Mouse (Mus musculus): ENCODE data around the gene Tmem229a. TPM values are rescaled to one million over a fixed set of nuclear protein-coding genes. Genes with fewer than 3 reads are reported as not detected.

Tmem229a gene
- polyA plus RNA-seq, 1 experiment from 2014 or later = 1.4 TPM

DNA sequence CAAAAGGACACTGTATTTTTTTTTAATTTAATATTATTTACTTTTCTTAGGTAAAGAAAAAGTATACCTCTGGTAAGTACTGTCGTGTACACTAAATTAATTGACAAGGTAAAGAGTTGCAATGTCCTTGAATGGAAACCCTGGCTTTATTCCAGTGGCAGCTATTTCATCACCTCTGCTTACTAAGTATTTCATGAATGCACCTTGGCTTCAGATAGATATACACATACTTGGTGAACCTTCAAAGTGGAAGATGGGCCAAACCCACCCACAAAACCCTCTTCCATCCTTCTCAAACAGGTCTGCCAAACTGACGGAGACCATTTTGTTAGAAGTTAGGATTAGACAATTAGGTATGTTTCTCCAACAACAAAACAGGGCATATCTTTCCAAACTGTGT is 5.4 kb downstream of the Tmem229a start:
- no peak for DNase-seq (ENCODE audit: low spot score)
- Histone ChIP-seq H3K36me3 (no peaks in the 10 kb centered on the region), H3K4me1 (peaks cover 11% of the 10 kb centered on the region), H3K27ac (replicated peaks) (no peak overlapping the region), H3K4me3 (no peak overlapping the region), H3K27me3 (ENCODE audit: low read depth, poor library complexity, severe bottlenecking) (peaks cover 15% of the 10 kb centered on the region), H3K9me3 (replicated peaks) (no peaks in the 10 kb centered on the region)
- 94% methylated on average over 2 of the region's 2 CpGs for WGBS

DNA sequence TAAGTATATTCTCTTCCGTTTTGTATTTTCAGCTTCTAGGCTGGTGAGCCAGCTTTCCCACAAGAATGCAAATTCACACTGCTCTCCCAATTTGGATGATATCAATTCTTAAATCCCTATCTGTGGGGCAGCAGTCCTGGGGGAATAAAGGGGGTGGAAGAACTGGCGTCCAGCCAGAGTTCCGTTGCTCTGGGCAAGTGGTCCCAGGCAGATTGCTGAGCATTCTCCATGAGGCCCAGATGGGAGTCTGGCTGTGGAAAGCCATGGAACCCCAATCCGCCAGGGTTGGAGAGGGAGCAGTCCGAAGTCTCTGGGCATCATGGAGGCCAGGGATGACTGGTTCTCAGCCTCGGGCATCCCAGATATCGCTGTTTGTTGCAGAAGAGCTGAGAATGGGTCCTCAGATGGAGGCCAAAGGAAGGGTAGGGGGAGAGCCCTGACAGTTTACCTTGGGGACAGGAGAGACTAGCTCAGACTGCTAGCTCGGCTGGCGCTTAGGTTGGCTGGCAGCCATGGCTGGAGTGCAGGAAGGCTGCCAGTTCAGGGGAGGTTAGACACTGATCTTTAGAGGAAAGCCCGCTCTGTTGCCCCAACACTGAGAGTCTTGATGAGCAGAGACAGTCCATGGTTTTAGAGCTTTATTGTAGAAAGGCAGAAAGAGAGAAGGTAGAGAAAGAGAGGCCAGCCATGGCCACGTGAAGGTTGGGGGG is 30.9 kb downstream of the Tmem229a start:
- H3K4me3 ChIP-seq = no peak overlapping the region
- H3K27me3 ChIP-seq (ENCODE audit: low read depth, poor library complexity, severe bottlenecking) = no peaks in the 10 kb centered on the region
- H3K9me3 ChIP-seq (replicated peaks) = peaks cover 9% of the 10 kb centered on the region
- no peaks in the 10 kb centered on the region for H3K4me1 ChIP-seq
- H3K36me3 ChIP-seq = no peaks in the 10 kb centered on the region
- no peak for DNase-seq (ENCODE audit: low spot score)
- 90% methylated on average over 11 of the region's 11 CpGs for whole genome bisulfite sequencing
- no peak overlapping the region for H3K27ac ChIP-seq (replicated peaks)

DNA sequence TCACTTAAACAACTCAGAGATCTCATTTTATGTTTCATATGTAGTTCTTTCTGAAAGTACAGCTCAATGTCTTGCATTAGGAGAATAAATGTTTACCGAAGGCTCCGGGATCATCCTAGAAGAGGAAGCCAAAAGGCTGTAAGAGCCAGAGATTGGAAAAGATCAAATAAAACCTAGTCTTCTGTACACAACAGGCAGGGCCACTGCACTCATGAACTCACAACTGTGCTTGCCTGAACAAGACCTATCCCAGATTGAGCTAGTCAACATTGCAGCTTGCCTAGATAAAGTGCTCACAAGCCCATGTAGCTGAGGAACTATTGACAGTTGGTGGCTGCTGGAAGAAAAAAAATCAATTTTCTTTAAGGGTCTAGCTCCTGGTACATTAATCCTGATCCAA is 42.5 kb downstream of the Tmem229a start:
- no peaks in the 10 kb centered on the region for H3K4me1 ChIP-seq
- H3K36me3 ChIP-seq = no peaks in the 10 kb centered on the region
- DNase-seq (ENCODE audit: low spot score) = no peak
- no peaks in the 10 kb centered on the region for H3K9me3 ChIP-seq (replicated peaks)
- no peaks in the 10 kb centered on the region for H3K27me3 ChIP-seq (ENCODE audit: low read depth, poor library complexity, severe bottlenecking)
- H3K4me3 ChIP-seq = no peak overlapping the region
- WGBS = 94% methylated on average over 2 of the region's 2 CpGs
- H3K27ac ChIP-seq (replicated peaks) = no peak overlapping the region

DNA sequence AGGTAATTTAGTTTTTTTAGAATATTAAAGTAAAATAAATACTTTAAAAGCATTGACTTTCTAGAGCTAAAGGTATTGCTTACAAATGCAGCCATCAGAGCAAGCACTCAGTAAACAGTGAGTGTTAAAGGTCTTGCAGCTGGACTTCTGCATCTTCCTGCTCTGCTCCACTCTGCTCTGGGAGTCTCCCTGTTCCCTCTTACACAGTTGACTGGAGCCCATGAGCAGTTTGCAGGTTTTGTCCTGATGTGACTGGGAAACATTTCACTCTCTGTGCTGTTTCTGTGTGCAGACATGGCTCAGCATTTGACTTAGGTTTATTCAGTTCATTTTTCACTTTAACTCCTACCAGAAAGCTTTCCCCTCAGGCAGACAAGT is 45.4 kb downstream of the Tmem229a start:
- Histone ChIP-seq H3K36me3 (no peaks in the 10 kb centered on the region), H3K4me3 (no peak overlapping the region), H3K9me3 (replicated peaks) (no peaks in the 10 kb centered on the region), H3K27ac (replicated peaks) (no peak overlapping the region), H3K27me3 (ENCODE audit: low read depth, poor library complexity, severe bottlenecking) (no peaks in the 10 kb centered on the region), H3K4me1 (no peaks in the 10 kb centered on the region)
- DNase-seq (ENCODE audit: low spot score) = no peak

DNA sequence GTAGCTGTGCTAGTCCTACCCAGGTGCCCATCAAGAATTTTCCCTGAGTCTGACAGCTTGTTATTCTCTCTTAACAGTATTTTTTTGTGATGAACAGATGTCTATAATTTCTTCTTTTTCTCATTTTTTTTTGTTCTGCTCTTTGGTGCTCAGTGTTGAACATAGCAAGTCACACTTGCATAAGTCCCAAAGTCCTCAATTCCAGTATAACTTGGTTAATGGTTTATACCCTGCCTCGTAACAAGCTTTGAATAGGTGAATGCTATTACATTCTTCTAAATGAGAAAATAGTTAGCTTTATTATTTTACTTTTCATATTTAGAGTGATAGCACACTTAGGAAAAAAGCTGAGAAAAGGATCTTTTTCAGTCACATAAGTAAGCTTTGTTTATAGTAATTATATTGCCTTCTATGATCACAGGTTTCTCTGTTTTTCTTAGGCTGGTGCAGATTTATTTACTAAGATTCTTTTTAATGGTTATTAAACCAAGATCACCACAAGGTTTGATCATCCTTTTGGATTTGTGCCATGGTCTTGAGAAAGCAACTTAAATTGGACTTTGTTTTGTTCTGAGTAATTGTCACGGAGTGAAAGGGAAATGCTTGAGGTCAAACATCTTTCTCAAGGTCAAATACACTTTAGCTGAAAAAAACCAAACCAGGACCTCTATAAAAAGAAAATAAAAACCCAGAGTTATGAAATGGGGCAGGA is 45.9 kb downstream of the Tmem229a start:
- no peaks in the 10 kb centered on the region for H3K4me1 ChIP-seq
- no peaks in the 10 kb centered on the region for H3K9me3 ChIP-seq (replicated peaks)
- H3K27ac ChIP-seq (replicated peaks) = no peak overlapping the region
- WGBS = 83% methylated on average over 2 of the region's 2 CpGs
- no peaks in the 10 kb centered on the region for H3K27me3 ChIP-seq (ENCODE audit: low read depth, poor library complexity, severe bottlenecking)
- H3K36me3 ChIP-seq = no peaks in the 10 kb centered on the region
- no peak for DNase-seq (ENCODE audit: low spot score)
- no peak overlapping the region for H3K4me3 ChIP-seq

DNA sequence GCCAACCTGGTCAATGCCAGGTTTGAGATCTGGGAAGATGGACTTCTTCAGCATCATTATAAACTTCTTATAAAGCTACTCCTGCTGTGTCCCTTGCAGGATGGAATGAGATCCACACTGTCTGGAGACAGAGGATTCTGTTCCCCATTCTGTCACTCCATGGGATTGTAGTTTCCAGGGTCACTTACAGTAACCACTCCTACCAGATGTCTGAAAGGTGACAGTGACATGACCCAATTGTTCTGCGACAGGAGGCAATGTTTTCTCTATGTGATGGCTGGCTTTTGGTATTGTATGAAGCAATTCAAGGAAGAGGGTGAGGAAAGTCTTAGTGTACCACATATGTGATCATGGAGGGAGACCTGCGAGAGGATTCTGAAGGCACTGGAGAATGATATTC is 48.3 kb downstream of the Tmem229a start:
- no peaks in the 10 kb centered on the region for H3K36me3 ChIP-seq
- no peaks in the 10 kb centered on the region for H3K27me3 ChIP-seq (ENCODE audit: low read depth, poor library complexity, severe bottlenecking)
- WGBS = 85% methylated on average over 2 of the region's 2 CpGs

DNA sequence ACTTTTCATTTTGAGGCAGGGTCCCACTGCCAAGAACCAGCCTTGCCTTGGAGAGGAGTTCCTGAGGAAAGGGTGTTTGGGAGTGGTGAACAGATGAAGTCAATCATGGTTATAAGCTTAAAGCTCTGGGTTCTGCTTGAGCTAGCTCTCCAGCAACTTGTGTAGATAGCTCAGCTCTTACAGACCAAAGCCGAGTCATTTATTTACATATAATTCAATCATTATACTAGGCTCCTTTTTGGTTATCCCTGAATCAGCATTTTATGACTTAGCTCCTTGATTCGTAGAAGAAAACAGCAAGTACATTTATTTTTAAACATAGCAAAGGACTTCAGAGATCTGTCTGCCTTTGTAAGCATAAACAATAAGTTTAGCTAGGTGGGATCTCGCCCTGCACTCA is 51.0 kb downstream of the Tmem229a start:
- H3K36me3 ChIP-seq = no peaks in the 10 kb centered on the region
- no peaks in the 10 kb centered on the region for H3K4me1 ChIP-seq
- H3K9me3 ChIP-seq (replicated peaks) = no peaks in the 10 kb centered on the region
- H3K4me3 ChIP-seq = no peak overlapping the region
- DNase-seq (ENCODE audit: low spot score) = no peak
- no peaks in the 10 kb centered on the region for H3K27me3 ChIP-seq (ENCODE audit: low read depth, poor library complexity, severe bottlenecking)
- 89% methylated on average over 3 of the region's 3 CpGs for WGBS
- H3K27ac ChIP-seq (replicated peaks) = no peak overlapping the region

More for the DNA sequence above, 48.3 kb downstream of the Tmem229a start:
- no peak for DNase-seq (ENCODE audit: low spot score)
- Histone ChIP-seq H3K4me1 (no peaks in the 10 kb centered on the region), H3K4me3 (no peak overlapping the region), H3K27ac (replicated peaks) (no peak overlapping the region), H3K9me3 (replicated peaks) (no peaks in the 10 kb centered on the region)

Other genes with a start within 250 kb of the Tmem229a start
- not detected in 2 replicates for gene Hyal6, start 223.1 kb downstream of the Tmem229a start, polyA plus RNA-seq (2016; fragmentation: Nextera tagmentation; extraction: Ambion mirVana)
- gene Hyal4, start 208.0 kb downstream of the Tmem229a start, polyA plus RNA-seq (2016; fragmentation: Nextera tagmentation; extraction: Ambion mirVana) = not detected in 2 replicates
- not detected in 2 replicates for gene Spam1, start 165.1 kb downstream of the Tmem229a start, polyA plus RNA-seq (2016; fragmentation: Nextera tagmentation; extraction: Ambion mirVana)
- not detected in 2 replicates for gene Hyal5, start 98.3 kb downstream of the Tmem229a start, polyA plus RNA-seq (2016; fragmentation: Nextera tagmentation; extraction: Ambion mirVana)

Data from midbrain, embryonic 10.5 days (tissue).